Mouse (Mus musculus): Measurements from ENCODE around the gene Rrp1b.
"Not testable (repeated sequence)": the region's sequence is repeated elsewhere in the genome, so short reads cannot be mapped to it uniquely, and the experiment has no call there.

Gene Rrp1b

GRCm38 (mm10) chr17:32034322-32034721, 1.6 kb upstream of the Rrp1b start:
- DNase-seq, result no peak

- no peak for DNase-seq
Observed at GRCm38 (mm10) chr17:32036509-32037438, 874 bp downstream of the Rrp1b start.

GRCm38 (mm10) chr17:32040263-32040662, 4.4 kb downstream of the Rrp1b start:
- DNase-seq, result no peak

GRCm38 (mm10) chr17:32046541-32046940, 10.6 kb downstream of the Rrp1b start:
- no peak for DNase-seq

- DNase-seq, result no peak
Observed at GRCm38 (mm10) chr17:32048351-32048750, 12.5 kb downstream of the Rrp1b start.

- no peak for DNase-seq
Observed at GRCm38 (mm10) chr17:32049914-32050313, 14.0 kb downstream of the Rrp1b start.

- DNase-seq, result no peak
Observed at GRCm38 (mm10) chr17:32050609-32051008, 14.7 kb downstream of the Rrp1b start.

GRCm38 (mm10) chr17:32052237-32053080, 16.6 kb downstream of the Rrp1b start:
- no peak for DNase-seq

GRCm38 (mm10) chr17:32053677-32054076, 17.8 kb downstream of the Rrp1b start:
- DNase-seq, result no peak

- no peak for DNase-seq
Observed at GRCm38 (mm10) chr17:32057843-32058242, 21.9 kb downstream of the Rrp1b start.

- no peak for DNase-seq
Observed at GRCm38 (mm10) chr17:32059084-32059483, 23.2 kb downstream of the Rrp1b start.

- no peak for DNase-seq
Observed at GRCm38 (mm10) chr17:32061219-32061618, 25.3 kb downstream of the Rrp1b start.

- DNase-seq, result no peak
Observed at GRCm38 (mm10) chr17:32063654-32064053, 27.8 kb downstream of the Rrp1b start.

- not testable (repeated sequence) for DNase-seq
Observed at GRCm38 (mm10) chr17:32064762-32065161, 28.9 kb downstream of the Rrp1b start.

GRCm38 (mm10) chr17:32067541-32067940, 31.6 kb downstream of the Rrp1b start:
- DNase-seq, result no peak

GRCm38 (mm10) chr17:32068381-32068780, 32.5 kb downstream of the Rrp1b start:
- no peak for DNase-seq

- no peak for DNase-seq
Observed at GRCm38 (mm10) chr17:32068810-32069209, 32.9 kb downstream of the Rrp1b start.

- peak; percentile 76 for DNase-seq
Observed at GRCm38 (mm10) chr17:32073359-32073758, 37.5 kb downstream of the Rrp1b start.

- DNase-seq, result no peak
Observed at GRCm38 (mm10) chr17:32074658-32075057, 38.8 kb downstream of the Rrp1b start.

- no peak for DNase-seq
Observed at GRCm38 (mm10) chr17:32075164-32075563, 39.3 kb downstream of the Rrp1b start.

- no peak for DNase-seq
Observed at GRCm38 (mm10) chr17:32083351-32083750, 47.5 kb downstream of the Rrp1b start.

- DNase-seq, result no peak
Observed at GRCm38 (mm10) chr17:32087069-32087468, 51.2 kb downstream of the Rrp1b start.

- no peak for DNase-seq
Observed at GRCm38 (mm10) chr17:32091032-32091363, 55.1 kb downstream of the Rrp1b start.

All from cerebellum, adult 8-10 months (tissue).